8 mouse cellular contexts compared by ENCODE assay signal in the genomic region with DNA sequence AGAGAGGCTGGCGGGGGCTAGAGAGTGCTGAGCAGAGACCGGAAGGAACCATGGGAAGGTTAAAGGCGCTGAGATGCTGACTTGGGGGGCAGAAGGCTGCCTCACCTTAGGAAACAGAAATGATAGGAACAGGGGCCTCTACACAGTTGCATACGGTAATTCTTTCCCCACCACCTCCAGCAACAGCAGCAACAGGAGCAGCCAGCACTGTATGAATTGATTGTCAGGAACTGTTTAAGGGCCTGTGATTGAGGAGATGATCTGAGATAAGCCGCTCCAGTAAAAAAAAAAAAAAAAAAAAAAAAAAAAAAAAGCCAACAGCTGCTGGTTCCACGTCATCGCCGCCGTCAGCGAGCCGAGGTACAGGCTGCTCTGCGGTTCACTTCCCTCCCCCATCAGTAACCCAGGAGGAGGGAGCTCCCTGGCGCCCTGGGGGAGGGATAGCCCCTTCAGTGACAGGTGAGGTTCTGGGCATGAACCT.
DNase-seq lines count a peak whose midpoint lies in the region; ATAC-seq lines count a peak whose summit lies in the region.

No protein-coding gene starts in this region.

- H3K4me3 ChIP-seq in forebrain, embryonic 14.5 days (ENCODE audit: low read depth, low read length), result peak overlapping the region; percentile 21
- peak overlapping the region; percentile 13 for H3K4me3 ChIP-seq in lung, embryonic 15.5 days

- no peaks in the 10 kb centered on the region for H3K36me3 ChIP-seq in forebrain, embryonic 14.5 days (ENCODE audit: control insufficient read depth, insufficient read depth, low read length)
- no peaks in the 10 kb centered on the region for H3K36me3 ChIP-seq in lung, embryonic 15.5 days

- peak; percentile 77 for ATAC-seq in forebrain, embryonic 14.5 days
- peak; percentile 51; the same call in 1 of the 2 replicates for ATAC-seq in lung, embryonic 15.5 days (ENCODE audit: borderline replicate concordance, extremely low read depth, low FRiP score, low TSS enrichment)

- DNase-seq in CD8-positive naive resting alpha-beta T cell, adult 2 months (ENCODE audit: low read depth in 2 of 2, low spot score in 2 of 2), result peak; percentile 50 to 64
- DNase-seq in R1 (ENCODE audit: low read depth, low spot score), result peak; percentile 55
- DNase-seq in forebrain, embryonic 14.5 days (ENCODE audit: low spot score), result peak; percentile 76
- DNase-seq in layer of hippocampus, adult 8-10 months (ENCODE audit: low spot score in 2 of 2), result peak; percentile 21 to 29
- DNase-seq in retina, adult 2 months (ENCODE audit: low read depth, low spot score), result peak; percentile 18
- DNase-seq in urinary bladder, postnatal 25 days (ENCODE audit: low spot score), result no peak
- DNase-seq in cerebellum, postnatal 36 days, result no peak

- H3K9ac ChIP-seq in forebrain, embryonic 14.5 days (ENCODE audit: low read length), result peak overlapping the region; percentile 47; the same call in 1 of the 2 replicates
- H3K9ac ChIP-seq in lung, embryonic 15.5 days, result 0 out of 2 replicates have a peak overlapping the region, but pooled peaks have one; percentile 3

- no peaks in the 10 kb centered on the region for H3K9me3 ChIP-seq in forebrain, embryonic 14.5 days (replicated peaks; ENCODE audit: control insufficient read depth, low read length)
- H3K9me3 ChIP-seq in lung, embryonic 15.5 days, result no peaks in the 10 kb centered on the region

- peak overlapping the region; percentile 15; the same call in 1 of the 2 replicates for H3K27ac ChIP-seq in forebrain, embryonic 14.5 days (ENCODE audit: low read depth, low read length)
- no peak overlapping the region for H3K27ac ChIP-seq in lung, embryonic 15.5 days

- no peaks in the 10 kb centered on the region for H3K27me3 ChIP-seq in forebrain, embryonic 14.5 days (replicated peaks; ENCODE audit: control insufficient read depth, insufficient read depth, low read length)
- peaks cover 11% of the 10 kb centered on the region; the same call in 1 of the 2 replicates for H3K27me3 ChIP-seq in lung, embryonic 15.5 days

- H3K4me2 ChIP-seq in forebrain, embryonic 14.5 days (ENCODE audit: low read length), result peak overlapping the region; percentile 53
- peak overlapping the region; percentile 53 for H3K4me2 ChIP-seq in lung, embryonic 15.5 days

- peaks cover 7% of the 10 kb centered on the region; the same call in 1 of the 2 replicates for H3K4me1 ChIP-seq in forebrain, embryonic 14.5 days (ENCODE audit: control insufficient read depth, insufficient read depth, low read length)
- H3K4me1 ChIP-seq in lung, embryonic 15.5 days, result peaks cover 16% of the 10 kb centered on the region

- 2% methylated on average over 13 of the region's 13 CpGs for WGBS in forebrain, embryonic 14.5 days
- 1% methylated on average over 13 of the region's 13 CpGs for WGBS in lung, embryonic 15.5 days

Comparison
In these comparisons a context has a peak if more than half of its experiments do, and no peak if none do; other contexts are left out.
1. DNase-seq: peak in CD8-positive naive resting alpha-beta T cell, adult 2 months (2 of 2), R1 (single experiment), forebrain, embryonic 14.5 days (single experiment), layer of hippocampus, adult 8-10 months (2 of 2) and retina, adult 2 months (single experiment); none in urinary bladder, postnatal 25 days (single experiment) and cerebellum, postnatal 36 days (0 of 2).